Mouse (Mus musculus): ENCODE measurements at regions not wholly inside any gene's neighbourhood (a gene's known extent, or its start where the extent isn't known, plus 50 kb on each side); places are given as distances from the start of the nearest gene placed in this dataset.
A peak's percentile ranks its signal among the peaks of the same experiment; 100 is the strongest.

- H3K4me1 ChIP-seq (ENCODE audit: control insufficient read depth, insufficient read depth, low read length) = no peaks in the 10 kb centered on the region
- no peak overlapping the region for H3K27ac ChIP-seq (ENCODE audit: insufficient read depth, low read length)
- H3K9ac ChIP-seq (ENCODE audit: low read depth, poor library complexity, severe bottlenecking) = no peak overlapping the region
- H3K36me3 ChIP-seq (ENCODE audit: control insufficient read depth, insufficient read depth, low read length, poor library complexity, severe bottlenecking) = no peaks in the 10 kb centered on the region
- no peak for TF ChIP-seq POLR2A (IDR thresholded peaks at IDR 0.05; ENCODE audit: insufficient read depth, low read length)
- TF ChIP-seq EP300 (IDR thresholded peaks at IDR 0.05; ENCODE audit: insufficient read depth, low read depth, low read length) = no peak
- H3K9me3 ChIP-seq (replicated peaks; ENCODE audit: control insufficient read depth, insufficient read depth, low read length, poor library complexity, severe bottlenecking) = no peaks in the 10 kb centered on the region
- H3K27me3 ChIP-seq (ENCODE audit: control insufficient read depth, insufficient read depth, low read length, poor library complexity, severe bottlenecking) = no peaks in the 10 kb centered on the region
- no peak overlapping the region for H3K4me3 ChIP-seq (ENCODE audit: low read depth, low read length)
Observed at GRCm38 (mm10) chr16:95057596-95057995, 60.1 kb upstream of the Kcnj6 start.

DNA sequence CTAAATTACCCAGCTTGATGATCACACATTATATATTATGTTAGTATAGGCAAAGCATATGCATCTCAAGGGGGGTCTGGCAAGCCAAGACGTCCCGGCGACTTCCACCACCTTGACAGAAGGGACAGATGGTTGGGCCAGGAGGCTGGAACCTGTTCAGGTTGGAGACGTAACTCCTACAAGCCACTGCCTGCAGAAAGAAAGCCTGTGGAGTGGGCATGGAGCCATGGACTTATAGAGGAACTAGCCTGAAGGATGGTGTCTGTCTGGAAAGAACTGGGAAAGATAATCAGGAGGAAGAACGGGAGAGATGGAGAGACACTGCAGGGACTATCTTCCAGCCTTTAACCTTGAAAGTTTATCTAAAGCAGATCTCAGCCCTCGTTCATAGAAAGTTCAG lies 66.9 kb upstream of the Kcnj6 start:
- no peaks in the 10 kb centered on the region for H3K27me3 ChIP-seq (ENCODE audit: control insufficient read depth, insufficient read depth, low read length, poor library complexity, severe bottlenecking)
- no peaks in the 10 kb centered on the region for H3K4me1 ChIP-seq (ENCODE audit: control insufficient read depth, insufficient read depth, low read length)
- no peaks in the 10 kb centered on the region for H3K36me3 ChIP-seq (ENCODE audit: control insufficient read depth, insufficient read depth, low read length, poor library complexity, severe bottlenecking)
- no peak overlapping the region for H3K9ac ChIP-seq (ENCODE audit: low read depth, poor library complexity, severe bottlenecking)
- no peak overlapping the region for H3K4me3 ChIP-seq (ENCODE audit: low read depth, low read length)
- TF ChIP-seq POLR2A (IDR thresholded peaks at IDR 0.05; ENCODE audit: insufficient read depth, low read length) = no peak
- no peak for TF ChIP-seq CTCF (IDR thresholded peaks at IDR 0.05; ENCODE audit: low read depth, low read length)
- no peak for TF ChIP-seq EP300 (IDR thresholded peaks at IDR 0.05; ENCODE audit: insufficient read depth, low read depth, low read length)
- H3K9me3 ChIP-seq (replicated peaks; ENCODE audit: control insufficient read depth, insufficient read depth, low read length, poor library complexity, severe bottlenecking) = no peaks in the 10 kb centered on the region
- no peak overlapping the region for H3K27ac ChIP-seq (ENCODE audit: insufficient read depth, low read length)

DNA sequence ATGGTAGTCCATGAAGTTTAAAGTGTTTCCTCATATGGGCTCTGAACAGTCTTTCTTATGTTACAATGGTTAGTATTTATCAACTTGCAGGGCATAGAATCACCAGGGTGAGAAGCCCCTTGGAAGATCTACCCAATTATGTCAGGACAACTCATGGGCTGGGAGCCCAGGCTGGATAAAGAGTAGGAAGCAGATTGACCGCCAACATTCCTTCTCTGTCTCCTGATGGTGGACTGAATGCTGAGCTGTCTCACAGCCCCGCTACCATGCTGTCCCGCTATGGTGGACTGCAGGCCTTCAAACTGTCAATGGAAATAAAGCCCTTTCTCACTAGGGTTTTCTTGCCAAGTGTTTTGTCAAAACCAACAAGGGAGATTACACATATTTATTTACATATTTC lies 69.2 kb upstream of the Kcnj6 start:
- H3K27ac ChIP-seq (ENCODE audit: insufficient read depth, low read length) = no peak overlapping the region
- H3K36me3 ChIP-seq (ENCODE audit: control insufficient read depth, insufficient read depth, low read length, poor library complexity, severe bottlenecking) = no peaks in the 10 kb centered on the region
- no peak overlapping the region for H3K4me3 ChIP-seq (ENCODE audit: low read depth, low read length)
- H3K27me3 ChIP-seq (ENCODE audit: control insufficient read depth, insufficient read depth, low read length, poor library complexity, severe bottlenecking) = no peaks in the 10 kb centered on the region
- no peaks in the 10 kb centered on the region for H3K4me1 ChIP-seq (ENCODE audit: control insufficient read depth, insufficient read depth, low read length)
- H3K9me3 ChIP-seq (replicated peaks; ENCODE audit: control insufficient read depth, insufficient read depth, low read length, poor library complexity, severe bottlenecking) = no peaks in the 10 kb centered on the region
- no peak overlapping the region for H3K9ac ChIP-seq (ENCODE audit: low read depth, poor library complexity, severe bottlenecking)
- TF ChIP-seq EP300 (IDR thresholded peaks at IDR 0.05; ENCODE audit: insufficient read depth, low read depth, low read length) (no peak), CTCF (IDR thresholded peaks at IDR 0.05; ENCODE audit: low read depth, low read length) (no peak), POLR2A (IDR thresholded peaks at IDR 0.05; ENCODE audit: insufficient read depth, low read length) (no peak)

DNA sequence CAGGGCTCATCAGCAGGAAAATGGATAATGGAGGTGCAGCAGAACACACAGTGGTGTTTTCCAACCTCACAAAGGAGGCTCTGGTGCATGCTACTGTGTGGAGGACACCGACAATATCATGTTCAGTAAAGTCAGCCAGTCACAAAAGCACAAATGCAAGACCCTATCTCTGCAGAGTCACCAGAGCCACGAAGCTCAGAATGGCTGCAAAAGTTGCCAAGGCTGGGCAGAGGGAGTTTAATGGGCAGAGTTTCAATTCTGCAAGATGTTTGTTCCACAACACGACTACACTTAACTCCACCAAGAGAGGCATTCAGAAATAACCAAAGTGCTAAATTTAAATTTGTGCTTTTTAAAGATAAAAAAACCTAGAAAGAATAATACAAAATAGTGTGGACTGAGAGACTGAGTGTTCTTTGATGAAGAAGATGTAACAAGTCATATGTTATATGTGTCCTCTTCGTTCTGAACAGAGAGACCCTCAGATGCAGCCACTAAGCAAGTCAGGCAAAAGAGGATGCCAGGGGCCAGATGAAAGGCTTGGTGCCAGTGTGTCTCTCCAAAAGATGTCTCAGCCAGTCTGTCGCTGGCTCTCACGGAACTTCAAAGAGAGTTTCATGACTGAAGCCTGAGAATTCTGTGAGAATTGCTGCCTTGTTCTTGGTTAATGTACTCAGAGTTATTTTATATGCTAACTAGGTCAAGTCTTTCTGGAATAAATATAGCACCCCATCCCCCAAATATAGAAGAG lies 95.1 kb upstream of the Kcnj6 start:
- H3K9ac ChIP-seq (ENCODE audit: low read depth, poor library complexity, severe bottlenecking) = no peak overlapping the region
- H3K9me3 ChIP-seq (replicated peaks; ENCODE audit: control insufficient read depth, insufficient read depth, low read length, poor library complexity, severe bottlenecking) = no peaks in the 10 kb centered on the region
- no peak overlapping the region for H3K27ac ChIP-seq (ENCODE audit: insufficient read depth, low read length)
- H3K27me3 ChIP-seq (ENCODE audit: control insufficient read depth, insufficient read depth, low read length, poor library complexity, severe bottlenecking) = no peaks in the 10 kb centered on the region
- TF ChIP-seq POLR2A (IDR thresholded peaks at IDR 0.05; ENCODE audit: insufficient read depth, low read length) (no peak), EP300 (IDR thresholded peaks at IDR 0.05; ENCODE audit: insufficient read depth, low read depth, low read length) (no peak), CTCF (IDR thresholded peaks at IDR 0.05; ENCODE audit: low read depth, low read length) (no peak)
- H3K4me1 ChIP-seq (ENCODE audit: control insufficient read depth, insufficient read depth, low read length) = no peaks in the 10 kb centered on the region
- no peak overlapping the region for H3K4me3 ChIP-seq (ENCODE audit: low read depth, low read length)
- H3K36me3 ChIP-seq (ENCODE audit: control insufficient read depth, insufficient read depth, low read length, poor library complexity, severe bottlenecking) = no peaks in the 10 kb centered on the region

- Histone ChIP-seq H3K27ac (ENCODE audit: insufficient read depth, low read length) (no peak overlapping the region), H3K9me3 (replicated peaks; ENCODE audit: control insufficient read depth, insufficient read depth, low read length, poor library complexity, severe bottlenecking) (no peaks in the 10 kb centered on the region), H3K9ac (ENCODE audit: low read depth, poor library complexity, severe bottlenecking) (no peak overlapping the region), H3K36me3 (ENCODE audit: control insufficient read depth, insufficient read depth, low read length, poor library complexity, severe bottlenecking) (no peaks in the 10 kb centered on the region), H3K27me3 (ENCODE audit: control insufficient read depth, insufficient read depth, low read length, poor library complexity, severe bottlenecking) (no peaks in the 10 kb centered on the region), H3K4me1 (ENCODE audit: control insufficient read depth, insufficient read depth, low read length) (no peaks in the 10 kb centered on the region), H3K4me3 (ENCODE audit: low read depth, low read length) (no peak overlapping the region)
- TF ChIP-seq EP300 (IDR thresholded peaks at IDR 0.05; ENCODE audit: insufficient read depth, low read depth, low read length) (0 out of 2 replicates have a peak, but pooled peaks have one; percentile 33), POLR2A (IDR thresholded peaks at IDR 0.05; ENCODE audit: insufficient read depth, low read length) (no peak), CTCF (IDR thresholded peaks at IDR 0.05; ENCODE audit: low read depth, low read length) (no peak)
Observed at GRCm38 (mm10) chr16:95093753-95094152, 96.3 kb upstream of the Kcnj6 start.

DNA sequence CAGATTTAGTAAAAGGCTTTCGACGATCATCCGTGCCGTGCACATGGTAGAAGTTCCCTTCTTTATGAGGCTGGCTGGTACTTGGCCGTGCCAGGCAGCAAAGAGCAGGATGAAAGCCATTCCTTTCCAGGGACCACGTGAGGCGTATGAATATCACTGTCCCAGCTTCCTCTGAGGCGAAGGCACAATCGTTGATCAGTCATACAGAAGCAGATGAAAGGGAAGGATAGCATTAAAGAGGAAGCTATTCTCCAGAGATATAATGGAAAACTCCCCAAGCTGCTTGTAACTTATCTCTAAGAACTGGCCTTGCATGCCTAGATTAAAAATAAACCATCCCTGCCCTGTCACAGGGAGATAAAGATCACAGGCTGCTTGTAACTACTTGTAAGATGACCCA lies 103.5 kb upstream of the Kcnj6 start:
- Histone ChIP-seq H3K9me3 (replicated peaks; ENCODE audit: control insufficient read depth, insufficient read depth, low read length, poor library complexity, severe bottlenecking) (no peaks in the 10 kb centered on the region), H3K36me3 (ENCODE audit: control insufficient read depth, insufficient read depth, low read length, poor library complexity, severe bottlenecking) (no peaks in the 10 kb centered on the region), H3K4me1 (ENCODE audit: control insufficient read depth, insufficient read depth, low read length) (no peaks in the 10 kb centered on the region), H3K4me3 (ENCODE audit: low read depth, low read length) (no peak overlapping the region), H3K27me3 (ENCODE audit: control insufficient read depth, insufficient read depth, low read length, poor library complexity, severe bottlenecking) (no peaks in the 10 kb centered on the region), H3K27ac (ENCODE audit: insufficient read depth, low read length) (no peak overlapping the region), H3K9ac (ENCODE audit: low read depth, poor library complexity, severe bottlenecking) (no peak overlapping the region)
- no peak for TF ChIP-seq POLR2A (IDR thresholded peaks at IDR 0.05; ENCODE audit: insufficient read depth, low read length)
- no peak for TF ChIP-seq EP300 (IDR thresholded peaks at IDR 0.05; ENCODE audit: insufficient read depth, low read depth, low read length)
- TF ChIP-seq CTCF (IDR thresholded peaks at IDR 0.05; ENCODE audit: low read depth, low read length) = no peak
